Mouse (Mus musculus) forebrain, embryonic 13.5 days (tissue): ENCODE measurements around the gene Olfr1394. TPM values are rescaled to one million over a fixed set of nuclear protein-coding genes. Genes with fewer than 3 reads are reported as not detected.

Source experiments
- polyA plus RNA-seq: library from polyadenylated mRNA; unstranded; fragments of >200 nt; fragmentation: Nextera tagmentation; extraction: Ambion mirVana; gene quantifications from 2 replicates; pipeline ENCODE4 v1.2.1, GENCODE M21; 2015

Olfr1394 gene
- polyA plus RNA-seq, 1 experiment from 2014 or later, result not detected

Other genes with a start within 250 kb of the Olfr1394 start
- 1.5 and 2.2 TPM in 2 replicates for gene Psme2b, start 208.2 kb upstream of the Olfr1394 start, polyA plus RNA-seq
- not detected in 2 replicates for gene Olfr56, start 175.5 kb upstream of the Olfr1394 start, polyA plus RNA-seq
- 0.15 and 0.24 TPM in 2 replicates for gene 9930111J21Rik1, start 175.0 kb upstream of the Olfr1394 start, polyA plus RNA-seq
- gene Gm12185, start 162.2 kb upstream of the Olfr1394 start, polyA plus RNA-seq, result not detected in 2 replicates
- gene Tgtp1, start 160.2 kb upstream of the Olfr1394 start, polyA plus RNA-seq, result not detected in 2 replicates
- 0.13 and 0.21 TPM in 2 replicates for gene 9930111J21Rik2, start 103.1 kb upstream of the Olfr1394 start, polyA plus RNA-seq
- not detected in 2 replicates for gene Tgtp2, start 90.2 kb upstream of the Olfr1394 start, polyA plus RNA-seq
- gene Ifi47, start 77.8 kb upstream of the Olfr1394 start, polyA plus RNA-seq, result 0.27 and 0.47 TPM in 2 replicates
- gene Olfr1396, start 39.5 kb upstream of the Olfr1394 start, polyA plus RNA-seq, result not detected in 2 replicates
- gene Olfr1395, start 12.1 kb upstream of the Olfr1394 start, polyA plus RNA-seq, result not detected in 2 replicates
- 0.03 and 0.26 TPM in 2 replicates for gene Btnl9, start 32.8 kb downstream of the Olfr1394 start, polyA plus RNA-seq
- gene Zfp62, start 48.9 kb downstream of the Olfr1394 start, polyA plus RNA-seq, result 58.5 and 58.6 TPM in 2 replicates
- gene Mgat1, start 89.8 kb downstream of the Olfr1394 start, polyA plus RNA-seq, result 25.5 and 30.6 TPM in 2 replicates
- gene Olfr1393, start 123.9 kb downstream of the Olfr1394 start, polyA plus RNA-seq, result 0.08 and 0.13 TPM in 2 replicates
- gene Olfr1392, start 130.9 kb downstream of the Olfr1394 start, polyA plus RNA-seq, result not detected in 2 replicates
- not detected in 2 replicates for gene Olfr10, start 150.4 kb downstream of the Olfr1394 start, polyA plus RNA-seq
- gene Olfr1391, start 168.4 kb downstream of the Olfr1394 start, polyA plus RNA-seq, result not detected in 2 replicates
- not detected in 2 replicates for gene Olfr1390, start 180.8 kb downstream of the Olfr1394 start, polyA plus RNA-seq